Mouse (Mus musculus): ENCODE data around the gene Mdc1. TPM values are rescaled to one million over a fixed set of nuclear protein-coding genes. Genes with fewer than 3 reads are reported as not detected.

The Mdc1 gene
- 10 to 100 TPM; 16.5 to 16.9 TPM for total RNA-seq (2021)

GRCm38 (mm10) chr17:35841076-35841950, at the start of gene Mdc1:
Gene Mdc1 (plus strand): TSS chr17:35841515.
- DNase-seq (ENCODE audit: low spot score in 2 of 2) = peak; percentile 99
- intact Hi-C loops (cut with DNase I) = no loop called here

DNA sequence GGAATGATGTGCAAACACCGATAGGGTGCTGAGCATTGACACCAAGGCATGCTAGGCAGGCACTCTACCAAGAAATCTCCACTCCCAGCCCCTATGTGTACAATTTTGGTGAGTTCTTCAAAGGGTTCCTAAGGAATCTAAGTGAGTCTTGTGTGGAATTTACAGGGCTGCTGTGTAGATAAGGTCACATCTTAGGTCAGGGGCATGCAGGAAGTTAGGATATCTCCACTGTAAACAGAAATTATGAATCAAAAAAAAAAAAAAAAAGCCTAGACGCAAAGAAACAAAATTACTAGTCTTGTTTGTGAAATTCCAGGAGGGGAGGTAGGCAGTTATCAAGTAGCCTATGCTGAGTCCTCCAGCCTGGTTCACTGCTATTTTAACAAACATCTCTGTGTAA, 48.5 kb upstream of the Mdc1 start:
- no peak for DNase-seq (ENCODE audit: low spot score in 2 of 2)
- intact Hi-C loops (cut with DNase I) = no loop called here

- no peak for DNase-seq (ENCODE audit: low spot score in 2 of 2)
- intact Hi-C loops (cut with DNase I) = no loop called here
Observed at GRCm38 (mm10) chr17:35795099-35795498, 46.2 kb upstream of the Mdc1 start.

- no peak for DNase-seq (ENCODE audit: low spot score in 2 of 2)
- intact Hi-C loops (cut with DNase I) = no loop called here
Observed at GRCm38 (mm10) chr17:35795656-35796055, 45.7 kb upstream of the Mdc1 start.

DNA sequence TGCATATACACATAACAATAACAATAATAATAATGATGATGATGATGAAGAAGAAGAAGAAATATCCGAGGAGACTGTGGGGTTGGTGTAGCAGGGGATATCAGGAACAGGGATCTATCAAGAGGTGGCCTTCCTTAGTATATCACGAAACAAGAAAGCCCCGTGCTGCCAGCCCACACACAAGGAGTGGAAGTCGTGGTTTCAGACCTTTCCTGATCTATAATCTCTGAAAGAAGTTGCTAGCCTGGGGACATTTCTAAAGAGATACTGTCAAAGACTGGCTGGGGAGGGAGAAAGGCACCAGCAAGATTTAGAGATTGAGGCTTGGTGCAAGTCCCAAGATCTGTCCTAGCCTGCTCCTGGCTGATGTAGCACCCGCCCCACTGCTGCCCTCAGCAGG, 44.5 kb upstream of the Mdc1 start:
- no peak for DNase-seq (ENCODE audit: low spot score in 2 of 2)
- intact Hi-C loops (cut with DNase I) = no loop called here

DNA sequence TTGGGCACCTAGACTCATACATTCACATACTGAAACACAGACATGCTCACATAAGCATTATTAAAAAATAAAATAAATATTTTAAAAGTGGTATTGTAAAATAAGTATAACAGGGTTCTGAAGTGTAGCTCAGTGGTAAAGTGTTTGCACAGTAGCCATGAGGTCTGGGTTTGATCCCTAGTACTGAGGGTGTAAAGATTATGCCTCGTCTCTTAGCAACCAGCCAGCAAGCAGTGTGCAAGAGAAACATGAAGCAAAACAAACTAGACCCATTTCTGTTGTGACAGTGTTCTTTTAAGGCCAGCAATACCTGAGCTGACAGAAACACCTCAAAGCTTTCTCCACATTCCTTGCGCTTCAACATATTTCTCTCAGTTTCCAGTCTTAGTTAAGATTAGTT, 40.4 kb upstream of the Mdc1 start:
- no peak for DNase-seq (ENCODE audit: low spot score in 2 of 2)
- intact Hi-C loops (cut with DNase I) = no loop called here

DNA sequence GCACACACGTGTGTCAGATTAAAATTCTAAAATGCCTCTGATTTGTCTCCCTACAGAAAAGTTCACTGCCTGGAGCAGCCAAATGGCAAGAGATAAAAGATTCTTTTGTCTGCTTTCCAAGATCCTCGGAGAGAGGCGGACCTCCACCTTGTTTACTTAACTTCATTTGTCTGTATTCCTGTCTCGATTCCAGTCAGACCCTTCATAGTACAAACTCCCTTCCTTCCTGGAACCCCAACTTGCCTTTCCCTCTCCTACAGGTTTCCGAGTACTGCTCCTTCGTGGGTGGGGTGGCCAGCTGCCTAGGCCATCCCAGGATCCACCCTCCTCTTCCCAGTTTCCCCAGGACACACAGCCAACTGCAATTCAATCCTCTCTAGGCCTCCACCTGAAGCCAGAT, 38.3 kb upstream of the Mdc1 start:
- intact Hi-C loops (cut with DNase I) = no loop called here
- no peak for DNase-seq (ENCODE audit: low spot score in 2 of 2)

- no peak for DNase-seq (ENCODE audit: low spot score in 2 of 2)
- intact Hi-C loops (cut with DNase I) = no loop called here
Observed at GRCm38 (mm10) chr17:35803858-35804399, 37.4 kb upstream of the Mdc1 start.

DNA sequence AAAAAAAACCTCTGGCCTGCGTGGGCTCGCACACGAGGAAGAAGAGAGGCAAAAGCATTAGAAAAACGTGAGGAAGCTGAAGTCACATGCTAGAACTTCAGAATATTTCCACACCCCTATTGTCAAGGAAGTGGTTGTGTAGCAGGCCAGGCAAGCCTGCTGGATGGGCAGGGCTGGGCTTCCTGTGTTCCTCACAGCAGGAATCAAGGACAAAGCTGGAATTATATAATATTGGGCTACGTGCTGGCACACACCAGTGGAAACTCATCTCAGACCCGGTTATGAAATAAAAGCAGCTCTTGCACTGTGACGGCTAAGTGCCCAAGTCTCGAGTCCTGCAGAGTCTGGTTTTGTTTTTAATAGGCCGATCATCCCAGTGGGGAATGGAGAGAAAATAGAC, 33.2 kb upstream of the Mdc1 start:
- no peak for DNase-seq (ENCODE audit: low spot score in 2 of 2)
- intact Hi-C loops (cut with DNase I) = no loop called here

DNA sequence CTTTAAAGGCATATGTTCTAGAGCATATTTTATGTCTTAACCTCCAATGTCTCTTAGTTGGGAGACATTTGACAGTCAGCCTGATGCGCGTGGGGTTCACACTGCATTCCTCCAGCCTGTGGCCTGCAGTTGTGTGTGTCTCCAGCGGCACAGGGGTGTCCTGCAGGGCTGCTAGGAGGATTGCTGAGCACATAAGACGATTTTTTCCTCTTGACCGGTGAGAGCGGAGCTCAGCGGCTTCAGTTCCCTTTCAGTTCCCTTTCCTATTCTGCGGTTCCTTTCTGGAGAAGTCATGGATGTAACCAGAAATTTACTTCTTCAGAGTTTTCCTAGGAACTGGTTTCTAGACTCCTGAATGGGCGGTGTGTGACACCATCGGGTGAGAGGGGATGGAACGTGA, 31.9 kb upstream of the Mdc1 start:
- intact Hi-C loops (cut with DNase I) = no loop called here
- no peak for DNase-seq (ENCODE audit: low spot score in 2 of 2)

GRCm38 (mm10) chr17:35810900-35811648, 30.2 kb upstream of the Mdc1 start:
- DNase-seq (ENCODE audit: low spot score in 2 of 2) = no peak
- intact Hi-C loops (cut with DNase I) = no loop called here

DNA sequence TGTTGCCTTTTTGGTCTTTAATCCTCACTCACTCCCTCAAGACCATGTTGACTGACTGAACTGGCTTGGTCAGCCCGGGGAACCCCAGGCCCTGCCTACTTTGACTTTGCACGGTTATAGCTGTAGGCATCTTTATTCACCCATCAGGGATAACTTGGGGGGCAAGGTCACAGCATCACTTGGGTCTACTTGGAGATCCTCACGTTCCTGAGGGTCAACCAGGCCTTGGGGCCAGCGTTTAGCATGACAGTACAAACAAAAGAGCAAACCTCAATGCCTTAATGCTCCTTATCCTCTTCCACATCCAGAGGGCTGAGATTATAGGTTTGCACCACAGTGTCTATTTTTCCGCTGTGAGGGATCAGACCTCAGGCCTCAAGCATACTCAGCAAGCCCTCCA, 29.0 kb upstream of the Mdc1 start:
- intact Hi-C loops (cut with DNase I) = no loop called here
- DNase-seq (ENCODE audit: low spot score in 2 of 2) = no peak

DNA sequence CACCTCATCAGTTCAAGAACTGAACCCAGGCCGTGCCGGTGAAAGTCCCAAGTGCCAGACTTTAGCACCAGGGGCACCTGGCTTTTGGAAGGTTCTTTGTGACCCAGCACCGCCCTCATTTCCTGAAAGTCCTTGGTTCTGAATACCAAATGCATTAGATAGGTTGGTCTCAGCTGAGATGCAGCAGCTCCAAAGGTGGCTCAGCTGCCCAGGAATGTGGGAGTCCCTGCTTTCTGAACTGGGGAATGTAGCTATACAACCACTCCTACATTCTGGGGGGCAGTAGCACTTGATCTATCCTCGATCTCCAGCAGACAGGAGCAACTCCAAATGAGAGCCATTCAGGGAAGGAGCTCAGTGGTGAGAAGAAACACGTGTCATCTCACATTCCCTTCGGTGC, 28.6 kb upstream of the Mdc1 start:
- intact Hi-C loops (cut with DNase I) = no loop called here
- DNase-seq (ENCODE audit: low spot score in 2 of 2) = no peak

- peak; percentile 34 to 57 for DNase-seq (ENCODE audit: low spot score in 2 of 2)
- intact Hi-C loops (cut with DNase I) = no loop called here
Observed at GRCm38 (mm10) chr17:35813245-35813647, 28.1 kb upstream of the Mdc1 start.

DNA sequence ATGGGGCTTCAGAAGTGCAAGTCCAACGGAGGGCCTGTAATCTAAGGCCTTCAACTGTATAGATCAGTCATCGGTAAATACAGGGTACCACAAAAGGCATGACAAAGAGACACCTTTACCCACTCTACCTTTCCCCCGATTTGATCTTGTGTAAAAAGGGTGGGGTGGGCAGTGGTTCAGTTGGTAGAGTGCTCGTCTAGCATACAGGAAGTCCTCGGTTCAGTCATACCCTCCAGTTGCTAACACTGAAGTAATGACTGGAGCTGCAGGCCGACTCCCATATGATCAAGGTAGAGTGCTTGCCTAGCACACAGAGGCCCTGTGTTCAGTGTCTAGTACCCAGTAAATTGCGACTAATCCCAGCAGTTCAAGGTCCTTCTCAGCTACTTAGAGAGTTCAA, 27.7 kb upstream of the Mdc1 start:
- intact Hi-C loops (cut with DNase I) = no loop called here
- no peak for DNase-seq (ENCODE audit: low spot score in 2 of 2)

DNA sequence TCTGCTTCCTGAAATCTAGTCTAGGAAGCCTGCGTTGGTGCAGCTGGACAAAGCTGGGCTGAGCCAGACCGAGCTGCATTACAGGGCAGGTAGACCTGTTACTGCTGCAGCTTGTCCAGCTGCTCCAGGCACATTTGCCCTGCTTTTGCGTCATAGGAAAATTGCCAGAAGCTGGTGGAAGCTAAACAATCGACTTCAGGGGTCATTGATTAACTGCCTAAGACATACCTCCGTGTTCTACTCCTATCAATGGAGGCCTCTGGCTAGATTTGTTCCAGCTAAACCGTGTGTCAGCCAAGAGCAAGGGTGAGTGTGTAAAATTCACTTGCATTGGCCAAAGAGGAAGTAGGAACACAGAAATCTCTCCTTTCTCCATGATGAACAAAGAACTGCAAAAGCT, 26.6 kb upstream of the Mdc1 start:
- intact Hi-C loops (cut with DNase I) = loop anchor here (5.0 kb wide), 1 partner anchor 37 kb away; no protein-coding TSS in a partner anchor
- no peak for DNase-seq (ENCODE audit: low spot score in 2 of 2)

DNA sequence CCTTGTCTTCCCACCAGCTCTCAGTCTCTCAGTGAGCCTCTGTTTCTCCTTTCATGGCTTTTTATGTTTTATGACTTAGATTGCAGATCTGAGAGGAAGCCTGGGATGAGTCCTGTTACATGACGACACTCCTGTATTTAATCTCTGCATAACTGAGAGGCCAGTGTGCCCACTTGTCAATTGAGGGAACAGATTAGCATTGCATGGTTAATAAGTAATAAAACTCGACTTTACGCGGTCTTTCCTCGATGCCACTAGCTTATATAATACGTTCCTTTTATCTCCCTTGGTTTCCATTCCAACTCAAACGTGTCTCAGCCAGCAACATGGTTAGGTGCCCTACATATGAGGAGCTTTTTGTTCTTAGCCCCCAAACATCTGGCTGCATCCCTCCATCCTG, 25.5 kb upstream of the Mdc1 start:
- no peak for DNase-seq (ENCODE audit: low spot score in 2 of 2)
- intact Hi-C loops (cut with DNase I) = loop anchor here (5.0 kb wide), 1 partner anchor 39 kb away; no protein-coding TSS in a partner anchor

DNA sequence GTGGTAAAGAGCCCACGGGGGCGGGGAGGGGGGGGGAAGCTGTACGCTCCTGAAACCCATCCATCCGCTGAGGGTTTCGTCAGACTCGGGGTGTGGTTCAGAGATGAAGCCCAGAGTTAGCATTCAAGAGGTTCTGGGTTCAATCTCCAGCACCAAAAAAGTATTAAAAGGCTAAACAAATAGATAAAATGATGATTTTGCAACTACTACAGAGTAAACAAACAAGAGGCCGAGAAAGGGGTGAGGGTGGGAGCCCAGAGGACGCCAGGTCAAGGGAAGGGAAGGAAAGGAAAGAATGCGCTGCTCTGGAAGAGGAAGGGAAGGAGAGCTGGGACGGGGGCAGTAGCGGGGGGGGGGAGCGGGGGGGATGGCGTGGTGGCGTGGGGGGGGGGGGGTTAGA, 24.6 kb upstream of the Mdc1 start:
- intact Hi-C loops (cut with DNase I) = loop anchor here (5.0 kb wide), 1 partner anchor 39 kb away; no protein-coding TSS in a partner anchor
- DNase-seq (ENCODE audit: low spot score in 2 of 2) = no peak

DNA sequence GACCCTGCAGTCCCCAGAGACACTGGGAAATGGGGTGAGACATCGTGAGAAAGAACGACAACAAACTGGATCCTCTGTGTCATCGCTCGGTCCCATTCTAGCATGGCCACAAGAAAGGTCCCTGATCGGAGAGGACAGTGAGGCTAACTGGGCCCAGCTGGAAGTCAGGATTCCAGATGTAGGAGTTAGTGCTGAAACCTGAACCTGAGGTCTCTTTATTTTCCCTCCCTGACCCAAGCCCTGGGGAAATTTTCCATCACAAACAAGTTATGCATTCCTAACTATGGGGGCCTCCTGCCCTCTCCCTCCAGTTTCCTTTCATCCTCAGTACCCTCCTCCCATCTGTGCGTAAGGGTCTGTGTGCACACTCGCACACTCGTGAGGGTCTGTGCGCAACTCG, 24.1 kb upstream of the Mdc1 start:
- DNase-seq (ENCODE audit: low spot score in 2 of 2) = no peak
- intact Hi-C loops (cut with DNase I) = loop anchor here (5.0 kb wide), 1 partner anchor 40 kb away; no protein-coding TSS in a partner anchor

DNA sequence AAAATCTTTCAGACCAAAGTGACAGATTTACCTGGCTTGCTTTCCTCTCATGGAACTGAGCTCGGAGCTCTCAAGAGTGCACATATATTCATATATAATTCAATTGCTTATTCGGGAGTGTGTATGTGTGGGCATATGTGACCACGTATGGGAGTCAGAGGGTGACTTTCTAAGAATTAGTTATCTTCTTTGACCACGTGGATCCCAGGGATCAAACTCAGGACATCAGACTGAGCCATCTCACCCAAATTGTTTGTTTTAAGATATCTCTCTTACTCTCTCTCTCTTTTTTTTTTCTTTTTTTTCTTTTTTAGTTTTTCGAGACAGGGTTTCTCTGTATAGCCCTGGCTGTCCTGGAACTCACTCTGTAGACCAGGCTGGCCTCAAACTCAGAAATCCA, 21.2 kb upstream of the Mdc1 start:
- DNase-seq (ENCODE audit: low spot score in 2 of 2) = no peak
- intact Hi-C loops (cut with DNase I) = no loop called here

Measured in left cerebral cortex, postnatal 36 days (tissue).